Mouse (Mus musculus) megakaryocyte-erythroid progenitor cell, adult 5-6 weeks (primary cell): ENCODE measurements around the gene Ldhb. TPM values are rescaled to one million over a fixed set of nuclear protein-coding genes. Genes with fewer than 3 reads are reported as not detected.
A peak's percentile ranks its signal among the peaks of the same experiment; 100 is the strongest.

ENCODE experiments used
- ATAC-seq: replicated peaks from 2 replicates; pipeline ENCODE4 v1.8.0; 2016; ENCODE audit warnings: mild to moderate bottlenecking, inconsistent platforms; ENCODE audit not compliant: severe bottlenecking, poor library complexity, low FRiP score, low TSS enrichment
- total RNA-seq, 2 experiments: library from RNA; stranded (forward) in 1 of 2; stranded (reverse) in 1 of 2; fragments of 200-1000, 215-1000 nt in 1 of 2; fragments of >200 nt in 1 of 2; fragmentation: Nextera tagmentation in 1 of 2; gene quantifications; 2 replicates each; pipeline ENCODE4 v1.2.3; 2014 to 2017

Gene Ldhb
- total RNA-seq (2014; fragmentation: Nextera tagmentation): 6.7 and 20.9 TPM in 2 replicates
- 1.1 and 2.1 TPM in 2 replicates for total RNA-seq (2017)

DNA sequence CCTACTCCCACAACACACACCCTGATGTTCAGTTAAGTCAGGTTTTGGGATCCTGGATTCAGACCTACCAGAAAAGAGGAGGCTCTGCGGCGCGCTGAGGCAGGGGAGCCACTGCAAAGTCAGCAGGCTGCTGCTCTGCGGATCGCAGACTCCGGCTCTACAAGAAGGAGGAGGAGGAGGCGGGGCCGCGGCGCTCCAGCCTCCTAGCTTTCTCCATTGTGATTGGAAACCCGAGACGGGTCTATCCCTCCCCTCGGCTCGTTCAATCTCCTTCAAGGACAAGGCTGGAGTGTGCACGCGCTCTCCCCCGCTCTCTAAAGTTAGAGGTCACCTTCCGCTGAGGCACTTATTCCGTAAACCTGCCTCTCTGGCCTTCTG, at the start of gene Ldhb:
Gene Ldhb (minus strand): TSS at position 173 of the 378 bp plus-strand sequence.
- ATAC-seq: peak; percentile 99

GRCm38 (mm10) chr6:142555988-142556387, 48.2 kb upstream of the Ldhb start:
- no peak for ATAC-seq

DNA sequence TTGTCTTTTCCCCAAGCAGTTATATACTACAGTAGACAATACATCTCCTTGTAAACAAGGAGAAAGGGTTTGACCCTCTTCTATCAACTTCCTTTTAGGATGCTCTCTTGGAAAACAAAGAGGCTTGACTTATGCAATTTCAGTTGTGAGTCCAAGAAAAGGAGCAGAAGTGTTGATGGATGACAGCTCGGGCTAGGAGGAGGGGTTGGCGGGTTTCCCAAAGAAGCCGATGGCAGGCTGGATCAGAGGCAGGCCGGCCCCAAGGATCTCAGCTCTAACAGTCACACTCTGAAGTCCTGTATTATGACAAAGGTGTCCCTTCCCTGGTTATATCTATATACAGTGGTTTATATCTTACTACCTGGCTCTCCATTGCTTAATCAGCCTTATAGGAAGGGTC, 43.7 kb upstream of the Ldhb start:
- ATAC-seq: no peak

DNA sequence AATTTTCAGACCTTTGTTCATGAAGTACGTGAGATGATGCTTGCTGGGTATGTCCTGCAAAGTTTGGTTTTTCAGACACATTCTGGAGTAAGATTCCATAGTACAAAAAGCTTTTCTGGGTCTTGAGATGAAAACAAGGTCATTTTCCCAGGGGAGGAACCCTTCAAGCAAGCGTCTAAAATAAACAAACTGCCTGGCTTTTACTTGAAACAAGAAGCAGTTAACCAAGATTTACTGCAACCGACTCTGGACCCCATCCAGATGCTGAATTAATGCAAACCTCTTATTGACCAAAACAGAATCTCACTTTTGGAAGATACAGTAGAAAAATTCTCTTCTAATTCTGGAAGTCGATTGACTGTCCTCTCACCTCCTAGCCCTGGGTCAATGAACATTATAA, 43.1 kb upstream of the Ldhb start:
- ATAC-seq: no peak

DNA sequence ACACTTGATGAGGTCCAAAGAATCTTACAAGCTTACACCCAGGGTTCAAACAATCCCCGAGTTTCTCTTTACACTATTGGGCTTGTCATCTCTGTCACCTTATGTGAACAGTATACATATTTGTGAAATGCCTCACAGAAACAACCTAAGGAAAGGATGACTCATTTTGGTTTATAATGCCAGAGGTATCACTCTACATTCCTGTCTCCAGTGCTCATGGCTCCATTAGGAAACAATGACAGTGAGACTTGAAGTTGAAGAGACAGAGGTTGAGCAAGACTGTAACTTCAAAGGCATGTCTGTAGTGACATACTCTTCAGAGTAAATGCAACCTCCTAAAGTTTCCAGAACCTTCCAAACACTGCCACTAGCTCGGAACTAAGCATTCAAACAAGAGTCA, 40.6 kb upstream of the Ldhb start:
- ATAC-seq: no peak

DNA sequence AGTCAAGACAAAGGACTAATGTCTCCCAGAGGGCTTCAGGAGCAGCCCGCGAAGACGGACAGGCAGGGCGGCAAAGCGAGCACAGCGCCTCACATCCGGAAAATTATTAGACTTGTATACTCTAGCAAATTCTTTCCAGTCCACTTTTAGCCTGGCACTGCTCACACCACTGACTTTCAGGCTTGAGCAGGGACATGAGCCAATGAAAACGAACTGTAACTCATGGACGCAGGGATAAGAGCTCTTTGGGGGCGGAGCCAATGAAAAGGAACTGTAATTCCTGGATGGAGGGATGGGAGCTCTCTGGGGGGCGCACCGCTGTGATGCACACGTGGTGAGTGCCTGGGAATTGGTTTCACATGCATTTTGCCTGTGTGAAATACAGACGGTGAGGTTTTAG, 37.4 kb upstream of the Ldhb start:
- 0 out of 2 replicates have a peak, but pooled peaks have one; percentile 23 for ATAC-seq

DNA sequence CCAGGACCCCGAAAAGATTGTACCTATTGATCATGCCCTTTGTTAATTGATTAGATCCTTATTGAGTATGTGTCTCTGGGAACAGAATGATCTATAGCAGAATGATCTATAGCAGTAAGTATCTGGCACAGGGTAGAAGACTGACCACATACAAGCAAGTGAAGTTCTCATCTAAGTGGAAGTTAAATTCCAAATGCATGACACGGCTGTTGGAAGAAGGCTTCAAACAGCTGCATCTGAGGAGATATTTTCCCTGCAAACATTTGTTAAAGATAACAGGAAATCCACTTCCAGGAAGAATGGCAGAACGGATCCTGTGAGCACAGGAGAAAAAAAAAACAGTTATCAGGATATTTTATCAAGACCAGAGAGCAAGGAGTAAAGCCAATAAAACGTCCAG, 35.9 kb upstream of the Ldhb start:
- ATAC-seq: no peak

GRCm38 (mm10) chr6:142542800-142543175, 35.0 kb upstream of the Ldhb start:
- ATAC-seq: no peak

DNA sequence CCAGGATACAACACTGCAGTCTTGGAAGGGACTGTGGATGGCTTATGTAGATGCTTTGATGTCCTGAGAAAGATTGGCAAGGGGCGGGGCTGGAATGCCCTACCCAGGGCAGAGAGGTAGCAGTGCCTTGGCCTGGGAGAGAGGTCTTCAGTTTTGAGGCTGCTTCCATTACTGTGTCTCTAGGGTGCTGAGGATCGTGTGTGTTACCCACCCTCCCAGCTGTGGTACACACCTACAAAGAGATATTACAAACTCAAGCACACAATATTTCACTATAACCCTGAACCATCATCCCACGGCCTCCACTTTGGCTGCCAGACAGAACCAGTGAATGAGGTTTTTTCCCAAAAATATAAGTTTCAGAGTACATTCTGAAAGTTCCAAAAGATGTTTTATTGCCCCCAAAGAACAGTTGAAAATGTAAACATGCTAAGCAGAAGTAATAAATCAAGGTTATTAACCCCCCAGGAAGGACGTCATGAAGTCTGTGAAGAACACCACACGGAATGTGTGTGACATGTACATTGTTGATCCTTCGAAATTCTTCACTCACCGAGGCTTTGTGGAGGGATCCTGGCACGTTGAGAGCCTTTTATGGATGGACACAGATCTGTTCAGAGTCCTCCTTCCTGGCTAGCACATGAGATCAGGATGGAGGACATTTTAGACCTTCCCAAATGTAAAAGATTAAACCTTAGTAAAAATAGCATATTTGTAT, 34.5 kb upstream of the Ldhb start:
- no peak for ATAC-seq

GRCm38 (mm10) chr6:142540561-142541160, 32.9 kb upstream of the Ldhb start:
- ATAC-seq: no peak

GRCm38 (mm10) chr6:142540131-142540530, 32.4 kb upstream of the Ldhb start:
- ATAC-seq: no peak

DNA sequence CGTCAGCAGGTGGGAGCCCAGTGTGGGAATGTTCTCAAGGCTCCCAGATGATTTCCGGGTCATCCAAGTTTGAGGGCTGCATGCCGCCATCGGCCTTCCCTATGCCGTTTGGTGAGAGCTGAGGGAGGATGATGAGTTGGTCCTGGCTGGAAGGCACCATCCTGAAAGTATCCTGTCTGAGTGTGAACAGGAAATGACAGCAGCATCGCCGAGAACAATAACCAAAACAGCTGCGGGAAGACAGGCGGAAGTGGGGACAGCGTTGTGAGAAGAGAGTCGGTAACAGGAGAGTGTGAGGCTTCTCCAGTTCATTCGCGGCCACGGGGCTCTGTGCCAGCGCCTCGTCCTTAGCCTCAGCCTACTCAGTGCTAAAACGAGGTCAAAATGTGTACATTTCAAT, 30.7 kb upstream of the Ldhb start:
- ATAC-seq: no peak

GRCm38 (mm10) chr6:142533412-142533811, 25.7 kb upstream of the Ldhb start:
- no peak for ATAC-seq

DNA sequence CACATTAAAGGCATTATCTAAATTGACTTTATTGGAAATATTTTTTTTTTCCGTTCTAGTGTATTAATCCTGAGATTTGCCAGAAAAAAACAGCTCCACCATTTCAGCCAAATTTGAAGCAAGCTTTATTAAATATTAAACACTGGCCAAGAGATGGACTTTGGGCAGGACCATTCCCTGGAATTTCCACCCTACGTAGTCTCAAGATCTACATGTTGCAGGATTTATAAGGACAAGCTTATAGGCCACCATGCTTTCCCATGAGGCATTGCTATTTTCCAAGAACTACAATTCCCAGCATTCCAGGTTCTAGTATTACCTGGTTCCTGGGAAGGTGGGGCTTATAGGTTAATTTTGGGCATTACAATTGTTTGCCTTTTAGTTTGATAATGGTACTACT, 24.9 kb upstream of the Ldhb start:
- no peak for ATAC-seq

DNA sequence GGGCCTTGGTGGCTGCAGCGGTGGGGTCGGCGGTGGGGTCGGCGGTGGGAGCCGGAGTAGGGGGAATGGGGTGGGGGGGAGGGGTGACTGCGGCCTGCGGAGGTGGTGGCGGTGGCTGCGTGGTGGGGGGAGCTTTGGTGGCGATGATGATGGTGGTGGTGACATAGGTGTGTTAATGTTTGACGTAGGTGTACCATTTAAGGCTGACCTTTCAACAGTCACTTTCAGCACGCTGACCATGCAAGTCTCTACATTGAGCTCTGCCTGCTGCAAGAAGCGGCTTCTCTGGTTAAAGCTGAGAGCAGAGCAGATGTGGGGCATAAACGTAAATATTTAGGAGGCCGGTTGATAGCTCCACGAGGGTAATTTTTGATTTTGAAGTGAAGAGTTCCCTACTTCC, 24.4 kb upstream of the Ldhb start:
- no peak for ATAC-seq

DNA sequence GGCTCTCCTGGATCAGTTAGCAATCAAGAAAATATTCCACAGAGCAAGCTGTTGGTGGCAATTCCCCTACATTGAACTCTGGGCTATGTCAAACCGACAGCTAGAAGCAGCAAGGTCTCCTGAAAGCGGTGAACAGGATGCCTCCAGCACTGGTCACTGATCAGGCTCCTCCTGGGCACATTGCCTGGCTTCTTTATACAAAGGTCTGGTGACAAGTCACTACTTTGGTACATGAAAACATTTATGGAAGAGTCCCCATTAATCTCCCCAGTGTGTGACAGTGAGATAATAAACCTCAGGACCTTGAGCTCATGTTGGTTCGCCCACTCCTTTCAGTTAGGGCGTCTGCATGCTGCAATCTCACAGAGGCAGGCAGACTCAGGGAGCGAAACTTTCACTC, 22.6 kb upstream of the Ldhb start:
- ATAC-seq: peak; percentile 98

GRCm38 (mm10) chr6:142529680-142530079, 21.9 kb upstream of the Ldhb start:
- no peak for ATAC-seq

- ATAC-seq: no peak
Measured at GRCm38 (mm10) chr6:142527931-142528562, 20.3 kb upstream of the Ldhb start.

- ATAC-seq: peak; percentile 80
Measured at GRCm38 (mm10) chr6:142524635-142525308, 17.0 kb upstream of the Ldhb start.

DNA sequence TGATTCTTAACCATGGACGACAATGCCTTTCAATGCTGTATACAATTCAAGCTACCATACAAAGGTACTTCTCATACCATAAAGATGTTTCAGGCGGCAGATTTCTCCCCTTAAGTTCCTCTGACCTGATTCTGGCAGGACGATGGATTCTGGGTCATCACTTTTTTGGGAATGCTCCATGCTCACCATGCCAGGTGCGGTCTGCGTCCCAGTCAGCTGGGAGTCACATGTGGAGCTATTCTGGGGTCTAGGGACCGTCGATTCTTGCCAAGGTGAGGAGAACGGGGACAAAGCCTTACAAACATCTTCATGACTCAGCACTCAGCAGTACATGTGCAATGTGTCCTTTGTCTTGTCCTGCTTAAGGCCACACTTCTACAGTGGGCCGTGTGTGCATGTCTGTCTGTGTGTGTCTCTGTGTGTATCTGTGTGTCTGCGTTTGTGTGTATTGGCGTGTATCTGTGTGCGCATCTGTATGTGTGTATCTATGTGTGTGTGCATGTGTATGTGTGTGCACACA, 13.9 kb upstream of the Ldhb start:
- ATAC-seq: no peak
